21 mouse cellular contexts compared by ENCODE assay signal in genomic region chr3:51215681-51216080, GRCm38 (mm10). TPM values are rescaled to one million over a fixed set of nuclear protein-coding genes. Genes with fewer than 3 reads are reported as not detected.
DNase-seq lines count a peak whose midpoint lies in the region; ATAC-seq and TF ChIP-seq lines count a peak whose summit lies in the region.
"Had no signal": no experiment of that assay in that cellular context is flagged by ENCODE, and none has a peak within 500 bp of the region (broad histone marks: within the 10 kb centered on the region; RNA-seq: fewer than 3 reads in every experiment).

No protein-coding gene starts in this region.

- no peak for TF ChIP-seq EP300 in liver, postnatal 0 days (IDR thresholded peaks at IDR 0.05; ENCODE audit: low read depth)
- no peak for TF ChIP-seq EP300 in MEL (IDR thresholded peaks at IDR 0.05; ENCODE audit: low read depth in 1 of 2, low read length in 2 of 2)

- no peak overlapping the region for H3K4me2 ChIP-seq in liver, postnatal 0 days (ENCODE audit: low read depth, low read length)
- H3K4me2 ChIP-seq: embryonic facial prominence, embryonic 12.5 days; forebrain, embryonic 13.5 days; forebrain, embryonic 15.5 days had no signal

- 0 out of 2 replicates have a peak overlapping the region, but pooled peaks have one; percentile 3 for H3K27ac ChIP-seq in liver, postnatal 0 days (ENCODE audit: low read depth)
- peak overlapping the region; percentile 67 for H3K27ac ChIP-seq in MEL (ENCODE audit: control insufficient read depth, low read depth, low read length)
- H3K27ac ChIP-seq in bone marrow, adult 2 months (ENCODE audit: control insufficient read depth, insufficient read depth, low read depth, low read length, poor library complexity) = peak overlapping the region; percentile 65
- H3K27ac ChIP-seq: embryonic facial prominence, embryonic 10.5 days; embryonic facial prominence, embryonic 12.5 days; forebrain, embryonic 13.5 days; forebrain, embryonic 15.5 days had no signal

- no peaks in the 10 kb centered on the region for H3K27me3 ChIP-seq in liver, postnatal 0 days (ENCODE audit: insufficient read depth, low read length)
- no peaks in the 10 kb centered on the region for H3K27me3 ChIP-seq in MEL (ENCODE audit: control insufficient read depth in 1 of 2, insufficient read depth in 2 of 2, low read length in 2 of 2)
- H3K27me3 ChIP-seq: embryonic facial prominence, embryonic 12.5 days; forebrain, embryonic 13.5 days; forebrain, embryonic 15.5 days had no signal

- no peaks in the 10 kb centered on the region for H3K36me3 ChIP-seq in liver, postnatal 0 days (replicated peaks; ENCODE audit: insufficient read depth, low read length)
- H3K36me3 ChIP-seq in MEL (ENCODE audit: control insufficient read depth in 1 of 2, insufficient read depth in 2 of 2, low read length in 2 of 2) = peaks cover 0 to 25% of the 10 kb centered on the region in 2 experiments; a peak in 2 of 4 replicates
- H3K36me3 ChIP-seq: embryonic facial prominence, embryonic 10.5 days; embryonic facial prominence, embryonic 12.5 days; forebrain, embryonic 15.5 days; G1E had no signal

- no peak for ATAC-seq in liver, postnatal 0 days
- ATAC-seq in cerebellum, adult (ENCODE audit: insufficient number of reproducible peaks, low FRiP score, low TSS enrichment) = no peak
- ATAC-seq: activated CD4-positive, CD25-positive, alpha-beta regulatory T cell, adult 4 months; forebrain, embryonic 13.5 days; forebrain, embryonic 15.5 days; forebrain, postnatal 0 days had no signal

- H3K4me3 ChIP-seq in liver, postnatal 0 days (ENCODE audit: low read depth, low read length) = no peak overlapping the region
- peak overlapping the region; percentile 33 to 45 for H3K4me3 ChIP-seq in MEL (ENCODE audit: control insufficient read depth in 1 of 2, insufficient read depth in 1 of 2, low read depth in 2 of 2, low read length in 2 of 2)
- no peak overlapping the region for H3K4me3 ChIP-seq in bone marrow, adult 2 months (replicated peaks; ENCODE audit: control insufficient read depth, low read depth, low read length)
- H3K4me3 ChIP-seq: embryonic facial prominence, embryonic 10.5 days; embryonic facial prominence, embryonic 12.5 days; forebrain, embryonic 13.5 days; forebrain, embryonic 15.5 days had no signal

- TF ChIP-seq POLR2A in MEL (IDR thresholded peaks at IDR 0.05; ENCODE audit: control insufficient read depth in 1 of 2, insufficient read depth in 1 of 2, low read depth in 1 of 2, low read length in 2 of 2, poor library complexity in 1 of 2) = no peak
- no peak for TF ChIP-seq POLR2A in bone marrow, adult 2 months (IDR thresholded peaks at IDR 0.05; ENCODE audit: borderline replicate concordance, control insufficient read depth, low read depth, low read length)

- DNase-seq in liver, postnatal 0 days = no peak
- DNase-seq in liver (no peak), MEL (ENCODE audit: low read depth, low spot score) (peak; percentile 61)
- DNase-seq in heart, postnatal 36 days = no peak
- DNase-seq in heart, adult 9 months (ENCODE audit: low spot score in 2 of 2) = no peak
- DNase-seq: adrenal gland, adult 8-10 months; adrenal gland, postnatal 25 days; cerebellum, adult 11-12 months; cerebellum, adult 2 months; cerebellum, adult 9-10 months; cerebellum, postnatal 10 days; cerebellum, postnatal 25 days; forebrain, postnatal 0 days had no signal

- H3K9me3 ChIP-seq in liver, postnatal 0 days (ENCODE audit: low read length) = no peaks in the 10 kb centered on the region
- H3K9me3 ChIP-seq in MEL (replicated peaks; ENCODE audit: insufficient read depth, low read length) = no peaks in the 10 kb centered on the region
- H3K9me3 ChIP-seq: embryonic facial prominence, embryonic 10.5 days; embryonic facial prominence, embryonic 12.5 days; forebrain, embryonic 15.5 days had no signal

- intact Hi-C loops in heart, postnatal 36 days (cut with DNase I) = no loop called here

- no peak for TF ChIP-seq CTCF in liver, postnatal 0 days (IDR thresholded peaks at IDR 0.05; ENCODE audit: low read depth)
- no peak for TF ChIP-seq CTCF in MEL (IDR thresholded peaks at IDR 0.05 in 2 of 3, conservative IDR thresholded peaks at IDR 0.05 in 1 of 3; ENCODE audit: control insufficient read depth in 1 of 3, insufficient read depth in 1 of 3, low read depth in 2 of 3, low read length in 3 of 3, poor library complexity in 1 of 3, severe bottlenecking in 1 of 3)
- no peak for TF ChIP-seq CTCF in bone marrow, adult 2 months (IDR thresholded peaks at IDR 0.05; ENCODE audit: control insufficient read depth, insufficient read depth, low read length)

- no peak for TF ChIP-seq RAD21 in MEL (IDR thresholded peaks at IDR 0.05; ENCODE audit: low read depth, low read length)

- H3K4me1 ChIP-seq in liver, postnatal 0 days (ENCODE audit: insufficient read depth) = no peaks in the 10 kb centered on the region
- H3K4me1 ChIP-seq in MEL (ENCODE audit: control insufficient read depth in 1 of 2, insufficient read depth in 2 of 2, low read length in 2 of 2) = peaks cover 17 to 26% of the 10 kb centered on the region in 2 experiments
- H3K4me1 ChIP-seq in bone marrow, adult 2 months (ENCODE audit: control insufficient read depth, insufficient read depth, low read length) = peaks cover 2% of the 10 kb centered on the region; the same call in 1 of the 2 replicates
- H3K4me1 ChIP-seq: embryonic facial prominence, embryonic 10.5 days; embryonic facial prominence, embryonic 12.5 days; forebrain, embryonic 13.5 days; forebrain, embryonic 15.5 days had no signal

- H3K79me2 ChIP-seq in MEL (ENCODE audit: control insufficient read depth, insufficient read depth, low read length, poor library complexity) = no peaks in the 10 kb centered on the region

- no peak overlapping the region for H3K9ac ChIP-seq in liver, postnatal 0 days (replicated peaks)
- peak overlapping the region; percentile 52 for H3K9ac ChIP-seq in MEL (ENCODE audit: control insufficient read depth, low read depth, low read length, poor library complexity, severe bottlenecking)
- H3K9ac ChIP-seq: embryonic facial prominence, embryonic 12.5 days; forebrain, embryonic 13.5 days; forebrain, embryonic 15.5 days; forebrain, postnatal 0 days had no signal

- WGBS in liver, postnatal 0 days (ENCODE audit: insufficient replicate concordance) = 74% methylated on average over 6 of the region's 6 CpGs
- WGBS in bone marrow, adult 2 months = 73% methylated on average over 6 of the region's 6 CpGs

TF ChIP-seq in MEL, 35 proteins besides CTCF, POLR2A, EP300 and RAD21:
- no peak for TF ChIP-seq NELFE (IDR thresholded peaks at IDR 0.05; ENCODE audit: low read depth, low read length)
- peak; percentile 6; the same call in 1 of the 2 replicates for TF ChIP-seq TBP (IDR thresholded peaks at IDR 0.05; ENCODE audit: low read depth, low read length)

RNA-seq across cellular contexts. Expression of gene Noct, which starts 8.6 kb away (rescaled TPM):
- polyA plus RNA-seq in liver, postnatal 0 days (2015; fragmentation: Nextera tagmentation; extraction: Ambion mirVana) = 8.5 and 11.4 TPM in 2 replicates
- 16.4 and 17.8 TPM in 2 replicates for total RNA-seq in MEL (2012; rRNA removed)
- 10 to 100 TPM in 1 of 2 experiments, not detected in 1; 26.7 TPM for polyA plus RNA-seq in MEL (2012; ENCODE audit: insufficient read depth in 1 of 2, insufficient read length in 2 of 2, low read depth in 1 of 2, low replicate concordance in 2 of 2, missing spikeins in 1 of 2)
- 14.4 and 18.3 TPM in 2 replicates for polyA plus RNA-seq in bone marrow, adult 2 months (2011; ENCODE audit: insufficient read depth, insufficient read length, low replicate concordance, missing spikeins)
- 10 to 100 TPM; 33.6 to 35.1 TPM for total RNA-seq in heart, postnatal 36 days (2021)

Comparison
In these comparisons a context has a peak if more than half of its experiments do, and no peak if none do; other contexts are left out.
1. H3K27ac ChIP-seq: peak in every context shown above with its lines; median percentile 67 in MEL; 65 in bone marrow, adult 2 months; 3 in liver, postnatal 0 days.
2. H3K4me3 ChIP-seq: peak in MEL (2 of 2); none in liver, postnatal 0 days (single experiment) and bone marrow, adult 2 months (single experiment).